Mouse (Mus musculus): Measurements from ENCODE around the gene Lhx9.

Gene Lhx9

DNA sequence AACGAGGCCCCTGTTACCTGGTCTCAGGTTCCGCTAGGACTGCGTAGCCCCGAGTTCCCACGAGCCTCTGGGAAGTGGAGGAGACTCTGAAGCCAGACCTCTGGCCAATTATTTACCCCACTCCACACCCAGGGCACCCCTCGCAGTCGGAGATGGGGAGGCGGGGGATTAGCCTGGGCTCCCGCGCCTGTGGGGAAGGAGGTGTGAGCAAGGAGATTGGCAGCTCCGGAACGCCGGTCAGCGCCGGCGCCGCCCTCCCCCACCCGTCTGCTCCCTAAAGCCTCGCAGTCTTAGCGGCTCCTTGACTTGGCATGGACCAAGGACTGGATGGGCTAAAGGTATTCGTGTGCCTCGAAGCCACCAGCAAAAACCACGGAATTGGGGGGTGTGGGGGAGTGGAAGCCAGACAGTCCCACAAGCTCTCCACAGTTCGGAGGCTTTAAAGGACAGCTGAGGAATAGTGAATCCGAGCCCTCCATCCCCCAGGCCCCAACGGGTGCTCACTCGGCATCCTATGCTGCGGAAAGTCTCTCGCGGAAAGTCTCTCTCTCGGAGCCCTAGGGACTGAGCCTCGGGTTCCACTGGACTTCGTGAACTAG is at the start of gene Lhx9:
TSS of gene Lhx9 (minus strand) at position 67 of the 599 bp plus-strand sequence.
- DNase-seq (ENCODE audit: extremely low spot score, low spot score) = peak; percentile 70

DNA sequence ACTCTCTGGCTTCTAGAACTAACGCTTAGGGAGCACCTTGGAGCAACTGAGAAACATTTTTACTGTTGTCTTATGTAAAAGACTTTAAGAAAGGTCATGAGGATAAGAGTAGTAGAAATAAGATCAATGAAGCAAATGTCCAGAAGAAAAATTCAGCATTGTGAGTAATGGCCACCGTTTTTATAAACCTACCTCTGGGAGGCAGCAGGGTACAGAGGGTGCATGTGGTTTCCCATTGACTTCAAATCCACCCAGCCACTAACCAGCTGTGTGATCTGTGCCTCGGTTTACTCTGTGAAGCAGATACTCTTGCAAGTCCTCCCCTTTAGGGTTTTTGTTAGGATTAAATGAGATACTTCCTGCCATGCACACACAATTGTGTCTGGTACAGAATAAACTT is 47.7 kb upstream of the Lhx9 start:
- no peak for DNase-seq (ENCODE audit: extremely low spot score, low spot score)

DNA sequence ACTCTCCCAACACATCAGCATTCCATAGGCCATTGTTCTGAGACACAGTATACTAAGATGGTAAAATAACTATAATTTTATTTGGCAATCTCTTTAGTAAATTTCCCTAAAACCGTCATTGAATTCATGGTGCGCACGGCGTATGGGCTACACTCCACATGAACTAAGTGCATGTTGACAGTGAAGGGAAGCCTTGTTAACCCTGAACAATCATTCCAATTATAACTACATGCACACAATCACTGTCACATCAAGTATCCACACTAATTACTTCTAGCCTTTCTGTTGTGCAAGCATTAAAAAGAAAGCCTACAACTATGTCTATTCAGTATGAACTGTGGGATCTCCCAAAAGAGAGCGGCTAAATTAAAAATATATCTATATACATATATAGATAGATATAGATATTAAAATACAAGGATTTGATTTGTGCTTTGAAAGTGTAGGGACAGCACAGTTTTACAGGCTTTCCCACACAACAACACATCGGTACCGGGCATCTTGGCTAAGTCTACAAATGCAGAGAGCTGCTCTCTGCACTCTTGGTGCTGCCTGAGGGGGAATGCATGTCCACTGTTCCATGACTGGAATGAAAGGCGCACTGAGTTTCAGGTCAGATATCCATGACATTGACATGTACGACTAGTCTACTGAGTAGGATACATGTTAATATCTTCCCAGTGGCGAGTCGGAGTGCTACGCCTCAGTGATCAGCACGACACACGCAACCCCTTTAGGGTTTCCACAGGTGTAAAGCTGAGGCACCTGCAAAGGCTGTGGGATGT is 29.3 kb upstream of the Lhx9 start:
- DNase-seq (ENCODE audit: extremely low spot score, low spot score) = no peak

DNA sequence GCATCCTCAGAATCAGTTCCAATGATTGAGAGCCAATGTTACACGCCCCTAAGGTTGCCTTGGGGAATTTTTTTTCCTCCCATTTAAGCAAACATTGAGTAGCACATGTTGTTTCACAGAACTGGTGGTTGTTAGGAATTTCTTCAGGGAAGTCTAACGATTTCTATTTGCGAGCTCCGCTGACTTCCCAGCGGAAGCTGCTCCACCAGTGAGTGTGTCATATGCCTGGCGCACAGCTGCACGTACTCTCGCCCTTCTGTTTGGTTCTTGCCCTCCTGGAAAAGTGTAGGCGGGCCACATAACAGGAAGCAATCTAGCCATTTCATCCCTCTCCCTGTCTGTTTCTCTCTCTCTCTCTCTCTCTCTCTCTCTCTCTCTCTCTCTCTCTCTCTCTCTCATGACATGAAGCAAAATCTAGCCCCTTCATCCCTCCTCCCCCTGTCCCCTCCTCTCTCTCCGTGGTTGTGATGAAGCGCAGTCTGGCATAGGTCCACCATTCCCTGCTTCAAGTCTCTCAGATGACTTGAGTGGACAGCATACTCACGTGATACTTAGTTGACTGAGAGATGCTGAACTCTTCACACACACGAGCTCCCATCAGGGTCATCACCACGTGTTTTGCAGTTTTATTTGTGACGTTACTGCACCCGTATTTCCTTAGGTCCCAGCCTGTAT is 28.1 kb upstream of the Lhx9 start:
- DNase-seq (ENCODE audit: extremely low spot score, low spot score) = no peak

DNA sequence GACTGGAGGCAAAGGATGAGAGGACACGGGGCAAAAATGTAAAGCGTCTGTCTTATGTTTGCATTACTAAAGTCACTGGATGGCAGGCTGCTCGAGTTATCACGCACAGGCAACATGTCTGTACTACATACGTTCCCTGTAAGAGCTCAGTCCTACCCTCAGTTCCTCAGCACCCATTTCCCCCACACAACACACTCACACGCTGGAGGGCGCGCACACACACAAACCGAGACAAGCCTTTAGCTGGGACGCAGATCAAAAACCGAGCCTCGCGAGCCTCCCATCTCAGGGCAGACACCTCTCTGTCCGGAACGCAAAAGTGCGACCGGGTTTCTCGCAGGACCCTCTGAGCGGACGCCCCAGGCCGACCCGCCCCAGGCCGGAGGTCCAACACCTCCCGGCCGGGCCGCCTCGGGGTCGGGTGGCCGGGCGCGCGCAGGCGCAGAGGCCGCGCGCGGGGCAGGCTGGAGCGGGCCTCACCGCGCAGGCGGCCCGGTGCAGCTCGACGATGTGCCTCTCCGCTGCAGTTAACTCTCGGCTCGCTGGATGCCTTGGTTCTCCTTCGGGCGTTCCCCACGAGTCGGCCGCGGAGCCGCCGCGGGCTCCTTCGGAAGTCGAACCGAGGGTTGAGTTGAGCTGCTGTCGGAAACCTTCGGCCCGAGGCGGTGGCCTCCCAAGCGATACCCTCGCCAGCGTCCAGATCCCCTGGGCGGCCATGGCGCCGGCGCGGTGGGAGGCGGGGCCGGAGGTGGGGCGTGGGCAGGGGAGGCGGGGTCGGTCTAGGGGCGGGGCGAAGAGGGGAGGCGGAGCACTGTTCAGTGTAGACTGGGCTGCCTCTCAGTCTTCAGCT is 7.9 kb upstream of the Lhx9 start, which contains the start of gene 2310009B15Rik:
TSS of gene 2310009B15Rik (minus strand) at position 752 of the 850 bp plus-strand sequence.
- peak; percentile 90 for DNase-seq (ENCODE audit: extremely low spot score, low spot score)

DNA sequence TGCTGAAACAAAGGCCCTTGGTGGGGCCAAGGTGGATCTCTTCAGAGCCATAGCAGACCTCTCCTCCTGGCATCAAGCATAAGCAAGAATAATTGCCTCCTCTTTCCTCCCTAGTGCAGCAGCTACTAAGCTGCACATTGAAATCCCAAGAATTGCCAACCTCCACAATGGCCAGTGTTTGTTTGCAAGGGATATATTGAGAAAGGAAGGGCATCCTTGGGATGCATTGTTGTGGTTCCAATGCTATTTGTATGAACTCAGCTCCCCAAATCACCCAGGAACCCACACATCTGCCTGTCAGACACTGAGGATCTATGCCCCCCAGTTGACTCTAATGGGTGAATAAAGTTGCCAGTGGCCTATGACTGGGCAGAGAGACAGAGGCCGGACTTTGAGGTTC is 2.4 kb upstream of the Lhx9 start:
- peak; percentile 7 for DNase-seq (ENCODE audit: extremely low spot score, low spot score)

DNA sequence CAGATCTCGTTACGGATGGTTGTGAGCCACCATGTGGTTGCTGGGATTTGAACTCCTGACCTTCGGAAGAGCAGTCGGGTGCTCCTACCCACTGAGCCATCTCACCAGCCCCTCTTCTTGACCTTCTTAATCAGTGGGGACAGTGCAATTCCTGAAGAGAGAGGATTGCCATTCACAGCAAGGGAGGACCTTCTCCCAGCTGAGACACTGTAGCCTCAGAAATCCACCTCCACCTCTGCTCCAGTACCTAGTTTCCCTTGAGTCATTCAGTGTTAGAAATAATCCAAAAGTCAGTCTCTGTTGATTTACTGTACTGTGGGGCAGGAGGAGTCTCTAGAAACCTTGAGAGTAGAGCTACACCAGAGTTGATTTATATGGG is 1.8 kb upstream of the Lhx9 start:
- DNase-seq (ENCODE audit: extremely low spot score, low spot score) = peak; percentile 12

DNA sequence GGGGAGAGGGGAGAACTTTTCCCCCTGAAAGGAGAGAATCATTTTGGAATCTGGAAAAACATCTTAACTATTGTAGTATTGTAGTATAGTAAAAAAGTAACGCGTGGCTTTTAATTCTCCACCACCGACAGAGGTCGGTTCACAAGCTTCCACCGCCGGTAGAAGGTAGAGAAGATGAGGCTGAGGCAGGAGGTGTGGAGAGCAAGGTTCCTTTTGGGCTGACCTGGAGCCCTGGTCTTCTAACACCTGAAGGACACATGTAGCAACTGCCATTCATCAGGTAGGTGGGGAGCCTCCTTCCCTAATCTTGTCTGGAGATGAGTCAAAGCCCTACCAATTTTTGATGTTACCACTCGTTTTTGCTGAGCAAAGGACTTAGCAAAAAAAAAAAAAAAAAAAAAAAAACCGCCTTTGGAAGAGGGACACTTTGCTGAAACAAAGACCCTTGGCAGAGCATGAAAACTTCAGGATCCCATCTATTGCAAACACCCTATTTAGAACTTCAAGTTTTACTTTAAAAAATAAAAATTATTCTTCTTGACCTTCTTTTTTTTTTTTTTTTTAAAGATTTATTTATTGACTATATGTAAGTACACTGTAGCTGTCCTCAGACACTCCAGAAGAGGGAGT is 1.3 kb upstream of the Lhx9 start:
- DNase-seq (ENCODE audit: extremely low spot score, low spot score) = peak; percentile 18

DNA sequence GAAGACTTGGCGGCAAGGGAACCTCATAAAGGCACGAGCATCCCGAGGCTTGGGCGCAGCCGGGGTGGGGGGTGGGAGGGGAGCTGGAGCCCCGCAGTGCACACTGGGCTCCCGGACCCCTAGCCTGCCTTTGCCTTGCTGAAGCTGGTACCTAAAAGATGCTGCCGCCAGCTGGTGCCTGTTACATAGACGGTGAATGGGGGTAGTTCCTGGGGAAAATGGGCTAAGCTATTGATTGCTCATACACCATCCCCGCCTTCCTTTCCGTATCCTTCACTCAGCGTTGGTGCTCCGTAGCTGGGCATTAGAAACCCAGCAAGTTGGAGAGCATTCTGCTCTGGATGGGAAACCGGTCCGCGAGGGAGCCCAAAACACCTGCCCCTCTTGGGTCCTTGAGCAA is 351 bp downstream of the Lhx9 start:
- DNase-seq (ENCODE audit: extremely low spot score, low spot score) = peak; percentile 55

DNA sequence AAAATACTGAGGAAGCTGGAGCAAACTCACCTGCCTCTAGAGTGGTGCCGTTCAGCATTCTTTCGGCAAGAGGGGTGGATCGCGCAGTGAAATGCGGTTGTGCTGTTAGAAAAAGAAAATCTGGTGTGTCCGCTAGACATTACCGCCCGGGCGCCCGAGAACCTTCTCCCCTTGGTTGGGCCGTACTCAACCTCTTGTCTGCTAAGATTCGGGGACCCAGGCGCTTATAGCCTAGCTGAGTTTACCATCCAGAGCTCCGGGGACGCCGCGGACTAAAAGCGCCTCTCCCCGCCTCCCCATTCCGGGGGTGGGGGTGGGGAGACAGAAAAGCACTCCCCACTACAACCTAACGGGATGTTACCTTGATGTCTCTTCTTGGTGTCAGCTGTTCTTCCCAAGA is 1.2 kb downstream of the Lhx9 start:
- DNase-seq (ENCODE audit: extremely low spot score, low spot score) = peak; percentile 47

DNA sequence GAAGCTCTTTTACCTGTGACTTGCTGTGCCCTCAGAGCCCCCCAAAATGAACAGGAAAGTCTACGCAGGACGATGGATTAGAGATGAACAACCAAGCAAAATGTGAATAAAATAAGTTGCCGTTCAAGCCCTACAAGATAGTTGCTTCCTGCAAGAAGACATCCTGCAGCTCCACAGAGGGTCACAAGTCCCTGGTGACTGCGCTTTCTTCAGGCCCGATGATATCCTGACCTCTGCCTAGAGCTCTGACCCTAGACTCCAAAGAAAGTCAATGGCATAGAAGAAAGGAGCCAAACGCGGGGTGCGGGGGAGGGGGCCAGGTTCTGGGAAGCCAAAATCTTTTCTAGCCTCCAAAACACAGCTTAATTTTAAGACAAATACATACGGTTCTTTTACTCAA is 1.8 kb downstream of the Lhx9 start:
- peak; percentile 46 for DNase-seq (ENCODE audit: extremely low spot score, low spot score)

DNA sequence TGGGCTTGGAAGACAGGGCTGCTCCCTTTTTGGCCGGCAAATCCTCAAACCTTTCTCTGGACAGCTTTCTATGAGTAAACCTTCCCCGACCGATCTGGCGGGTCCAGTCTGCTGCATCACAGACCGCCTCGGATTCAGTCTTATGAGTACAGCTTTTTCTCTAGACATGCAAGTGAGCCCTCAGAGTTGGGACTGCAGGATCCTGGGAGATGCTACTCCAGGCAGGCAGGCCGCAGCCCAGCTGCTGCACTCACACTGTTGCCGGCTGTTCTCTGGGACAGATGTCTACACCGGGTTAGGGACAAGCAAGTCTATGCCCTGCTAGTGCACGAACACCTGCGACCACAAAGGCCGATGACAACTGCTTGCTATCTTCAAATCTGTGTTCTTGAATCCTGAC is 2.2 kb downstream of the Lhx9 start:
- peak; percentile 47 for DNase-seq (ENCODE audit: extremely low spot score, low spot score)

DNA sequence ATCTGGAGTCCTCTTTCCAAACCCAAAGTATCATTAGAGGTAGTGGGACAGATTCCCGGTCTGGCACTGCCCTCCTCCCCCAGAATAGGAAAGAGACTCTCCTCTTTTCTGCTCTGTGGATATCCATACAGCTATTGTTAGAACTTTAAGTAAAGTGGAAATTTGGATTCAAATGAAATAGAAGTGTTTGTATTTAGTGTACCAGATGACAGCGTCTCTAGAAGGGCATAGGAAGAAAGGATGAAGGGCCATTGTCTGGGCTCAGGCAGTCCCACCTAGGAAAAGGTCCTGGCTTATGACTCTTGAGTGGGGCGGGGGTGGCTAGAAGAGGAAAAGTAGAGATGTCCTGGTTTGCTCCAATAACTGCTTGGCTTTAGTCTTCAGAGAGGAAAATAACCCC is 2.9 kb downstream of the Lhx9 start:
- DNase-seq (ENCODE audit: extremely low spot score, low spot score) = no peak

DNA sequence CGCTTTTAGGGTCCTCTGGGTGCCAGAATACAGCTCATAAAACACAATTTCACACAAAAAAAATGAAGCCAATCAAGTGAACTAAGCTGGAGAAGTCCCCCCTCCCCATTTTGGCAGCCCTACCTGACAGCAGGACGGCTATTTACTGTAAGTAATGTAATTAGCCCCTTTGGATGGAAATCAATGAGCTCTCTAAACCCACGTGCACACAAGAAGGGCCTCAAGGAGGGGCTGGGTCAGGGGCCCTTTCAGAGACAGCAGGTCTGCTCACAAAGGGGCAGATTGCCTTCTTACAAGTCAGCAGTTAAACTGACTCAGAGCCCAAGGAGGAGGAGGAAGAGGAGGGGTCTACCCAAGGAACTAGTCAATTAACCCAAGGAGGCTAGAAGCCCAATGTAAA is 4.2 kb downstream of the Lhx9 start:
- no peak for DNase-seq (ENCODE audit: extremely low spot score, low spot score)

DNA sequence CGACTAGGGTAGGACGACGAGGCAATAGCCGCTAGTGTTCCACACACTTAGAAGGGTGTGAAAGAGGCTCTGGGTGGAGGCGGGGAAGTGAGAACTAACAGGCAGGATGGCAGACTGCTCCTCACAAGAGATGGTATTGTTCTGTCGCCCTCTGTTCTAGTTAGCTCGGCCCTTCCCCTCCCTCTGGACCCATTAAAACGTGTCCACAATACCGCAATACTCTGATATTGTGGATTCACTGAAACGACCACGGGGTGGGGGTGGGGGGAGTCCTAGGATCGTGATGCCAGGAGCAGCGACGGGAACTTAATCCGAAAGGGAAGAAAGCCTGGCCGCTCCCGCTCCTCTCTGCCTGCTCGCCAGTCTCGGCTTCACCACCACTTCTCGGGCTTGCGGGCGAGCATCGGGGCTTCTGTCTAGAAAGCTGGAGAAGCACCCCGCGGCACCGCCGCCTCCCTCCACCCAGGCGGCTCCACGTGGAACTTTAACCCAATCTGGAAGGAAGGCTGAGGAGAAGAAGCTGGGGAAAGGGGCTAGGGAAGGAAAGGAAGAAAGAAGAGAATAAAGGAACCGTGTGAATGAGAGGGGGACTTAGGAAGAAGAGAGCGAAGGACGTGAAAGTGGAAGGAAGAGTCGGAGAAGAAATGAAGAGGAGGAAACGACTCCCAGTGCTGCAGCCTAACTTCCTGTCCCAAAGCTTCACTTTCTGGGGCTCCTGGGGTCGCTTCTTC is 4.9 kb downstream of the Lhx9 start:
- peak; percentile 78 for DNase-seq (ENCODE audit: extremely low spot score, low spot score)

DNA sequence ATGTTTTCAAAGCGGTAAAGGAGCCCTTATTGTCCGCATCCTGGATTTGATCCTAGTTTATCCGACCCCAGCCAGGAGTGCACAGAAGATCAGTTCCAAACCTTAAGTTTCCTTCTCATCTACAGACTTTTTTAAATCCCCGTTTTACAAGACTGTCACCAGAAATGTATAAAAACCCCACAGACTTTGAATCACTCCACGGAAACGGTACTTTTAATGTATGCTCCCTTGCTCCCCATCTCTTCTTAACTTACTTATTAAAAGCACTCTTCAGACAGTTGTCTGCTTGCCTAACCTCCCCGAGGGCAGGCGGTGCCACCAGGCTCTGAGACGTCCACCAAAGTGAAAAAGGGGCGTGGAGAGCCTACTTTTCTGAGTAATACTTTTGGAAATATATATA is 5.6 kb downstream of the Lhx9 start:
- DNase-seq (ENCODE audit: extremely low spot score, low spot score) = peak; percentile 32

DNA sequence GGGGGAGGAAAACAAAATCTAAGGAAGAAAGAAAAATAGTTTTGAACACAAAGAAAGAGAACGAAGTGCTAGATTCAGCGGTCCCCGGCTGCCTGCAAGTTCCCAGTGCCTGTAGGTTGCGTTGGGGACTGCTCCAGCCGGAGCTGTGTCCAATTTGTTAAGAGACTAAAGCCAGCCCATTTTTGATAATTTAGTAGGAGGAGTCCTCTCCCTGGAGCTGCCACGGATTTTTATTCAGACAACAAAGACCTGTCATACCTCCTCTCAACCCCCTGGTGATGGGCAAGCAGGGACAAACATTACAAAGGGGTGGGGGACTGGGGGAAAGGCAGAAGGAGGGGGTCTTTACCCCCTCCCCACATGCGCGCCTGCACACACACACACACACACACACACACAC is 6.1 kb downstream of the Lhx9 start:
- DNase-seq (ENCODE audit: extremely low spot score, low spot score) = peak; percentile 68

DNA sequence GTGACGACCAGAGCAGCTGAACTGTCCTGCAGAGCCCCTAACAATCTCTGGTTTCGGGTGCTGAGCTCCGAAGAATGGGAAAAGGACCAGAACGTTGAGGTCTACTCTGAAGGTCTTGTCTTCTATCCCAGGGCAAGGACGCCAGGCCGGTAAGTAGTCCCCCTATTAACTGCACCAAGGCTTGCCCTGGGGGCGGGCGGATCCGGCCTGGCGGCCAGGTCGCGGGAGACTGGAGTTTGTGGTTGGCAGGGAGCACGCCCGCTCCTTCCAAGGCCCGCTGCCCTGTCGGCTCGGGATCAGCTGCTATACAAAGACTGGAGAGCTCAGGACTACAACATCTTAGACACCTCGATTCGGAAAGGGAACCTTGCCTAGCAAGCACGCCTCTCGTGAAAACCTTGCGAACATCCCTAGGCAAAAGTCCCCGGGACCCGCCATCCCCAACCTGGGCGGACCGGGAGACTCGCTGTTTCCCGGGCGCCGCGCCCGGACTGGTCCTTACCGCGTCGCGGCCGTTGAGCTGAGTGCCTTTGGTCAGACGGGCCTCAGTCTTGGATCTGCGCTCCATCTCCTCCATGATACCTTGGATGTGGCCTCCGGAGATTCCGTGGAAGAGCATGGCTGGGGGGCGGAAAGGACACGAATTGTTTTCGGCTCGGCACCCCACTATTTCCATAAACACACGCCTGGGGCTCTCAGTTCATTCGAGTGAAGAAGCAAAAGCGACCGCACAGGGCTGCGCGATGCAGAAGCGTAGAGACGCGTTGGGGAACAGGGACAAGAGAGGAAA is 6.9 kb downstream of the Lhx9 start:
- peak; percentile 88 for DNase-seq (ENCODE audit: extremely low spot score, low spot score)

DNA sequence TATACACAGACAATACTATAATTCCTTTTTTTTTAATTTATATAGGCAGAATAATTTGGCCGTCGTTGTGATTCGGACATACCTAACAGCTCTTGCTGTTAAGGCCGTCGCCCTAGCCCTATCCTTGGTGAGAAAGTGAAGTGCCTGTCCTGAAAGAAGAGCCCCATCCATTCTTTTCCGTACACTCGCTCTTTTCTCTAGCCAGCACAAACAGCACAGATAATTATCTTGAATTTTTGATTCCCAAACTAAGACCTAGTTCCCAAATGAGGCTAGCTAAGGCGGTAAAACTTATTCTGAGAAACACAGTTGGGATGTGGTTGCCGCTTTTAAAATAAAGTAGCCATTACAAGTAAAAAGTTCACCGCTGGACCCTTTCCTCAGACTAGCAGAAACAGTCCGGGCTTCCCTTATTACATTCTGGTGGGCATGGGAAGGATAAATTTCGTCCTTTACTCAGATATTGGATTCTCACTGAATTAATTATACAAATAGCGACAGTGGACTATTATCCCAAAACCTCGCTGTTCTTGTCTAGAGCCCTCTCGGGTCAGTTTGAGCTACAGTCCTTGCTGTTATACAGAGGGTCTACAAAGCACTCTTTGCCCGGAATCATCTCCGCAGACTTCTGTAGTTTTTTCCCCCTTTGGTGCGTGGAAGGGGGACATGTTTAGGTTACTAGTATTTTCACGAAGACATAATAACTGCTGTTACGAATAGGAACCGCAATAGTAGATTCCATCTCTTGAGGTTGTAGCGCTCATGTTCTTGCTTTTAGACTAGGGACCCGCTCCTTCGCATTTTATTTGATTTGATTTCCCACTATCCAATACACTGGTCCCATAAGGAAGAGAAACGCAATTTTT is 7.7 kb downstream of the Lhx9 start:
- peak; percentile 60 for DNase-seq (ENCODE audit: extremely low spot score, low spot score)

Measured in neural tube, embryonic 10.5 days (tissue).